In genomic region chr15:82274927-82275901, GRCm38 (mm10) we compare ENCODE assay signal across 8 mouse cellular contexts. TPM values are rescaled to one million over a fixed set of nuclear protein-coding genes. Genes with fewer than 3 reads are reported as not detected.
DNase-seq lines count a peak whose midpoint lies in the region; ATAC-seq and TF ChIP-seq lines count a peak whose summit lies in the region.

No protein-coding gene starts in this region.

- peaks cover 30% of the 10 kb centered on the region for H3K27me3 ChIP-seq in lung, postnatal 0 days (replicated peaks; ENCODE audit: insufficient read depth, low read length)
- no peaks in the 10 kb centered on the region; the same call in 1 of the 2 replicates for H3K27me3 ChIP-seq in forebrain, embryonic 15.5 days
- peaks cover 26% of the 10 kb centered on the region for H3K27me3 ChIP-seq in stomach, embryonic 16.5 days (ENCODE audit: control insufficient read depth, insufficient read depth, low read length)

- peak overlapping the region; percentile 81 for H3K4me2 ChIP-seq in lung, postnatal 0 days (replicated peaks; ENCODE audit: low read depth, low read length)
- peak overlapping the region; percentile 88 for H3K4me2 ChIP-seq in forebrain, embryonic 15.5 days (replicated peaks)
- peak overlapping the region; percentile 96 for H3K4me2 ChIP-seq in stomach, embryonic 16.5 days (ENCODE audit: low read depth, low read length)

- 0 out of 2 replicates have a peak, but pooled peaks have one; percentile 28 for ATAC-seq in lung, postnatal 0 days
- ATAC-seq in forebrain, embryonic 15.5 days (replicated peaks) = peak; percentile 74
- ATAC-seq in stomach, embryonic 16.5 days (ENCODE audit: insufficient read depth, low FRiP score) = peak; percentile 51; the same call in 1 of the 2 replicates
- ATAC-seq in erythroid progenitor cell, adult 5-6 weeks (replicated peaks; ENCODE audit: low FRiP score, poor library complexity, severe bottlenecking) = no peak

- H3K4me1 ChIP-seq in lung, postnatal 0 days (ENCODE audit: insufficient read depth, low read depth, low read length) = 0 out of 2 replicates have a peak, but pooled peaks cover 4% of the 10 kb centered on the region
- H3K4me1 ChIP-seq in forebrain, embryonic 15.5 days = peaks cover 49% of the 10 kb centered on the region
- H3K4me1 ChIP-seq in stomach, embryonic 16.5 days (ENCODE audit: control insufficient read depth, insufficient read depth, low read length) = peaks cover 11% of the 10 kb centered on the region; the same call in 1 of the 2 replicates

- no peak overlapping the region for H3K27ac ChIP-seq in lung, postnatal 0 days (ENCODE audit: low read length)
- peak overlapping the region; percentile 97 for H3K27ac ChIP-seq in forebrain, embryonic 15.5 days (replicated peaks)
- H3K27ac ChIP-seq in stomach, embryonic 16.5 days (ENCODE audit: low read length) = no peak overlapping the region

- WGBS in lung, postnatal 0 days = under 1% methylated on average over 64 of the region's 86 CpGs
- under 1% methylated on average over 86 of the region's 86 CpGs for WGBS in forebrain, embryonic 15.5 days
- under 1% methylated on average over 57 of the region's 86 CpGs for WGBS in stomach, embryonic 16.5 days

- no peak for TF ChIP-seq EP300 in lung, postnatal 0 days (IDR thresholded peaks at IDR 0.05)

- H3K9ac ChIP-seq in lung, postnatal 0 days (replicated peaks; ENCODE audit: low read depth) = no peak overlapping the region
- peak overlapping the region; percentile 98 for H3K9ac ChIP-seq in forebrain, embryonic 15.5 days (replicated peaks)
- peak overlapping the region; percentile 70 for H3K9ac ChIP-seq in stomach, embryonic 16.5 days (ENCODE audit: low read length)

- no peak for DNase-seq in lung, postnatal 0 days (ENCODE audit: low spot score)
- no peak for DNase-seq in lung, postnatal 10 days
- DNase-seq in cerebellum, adult 11-12 months = peak; percentile 85
- peak; percentile 80 to 83 for DNase-seq in layer of hippocampus, adult 18-20 months (ENCODE audit: low spot score in 2 of 2)
- DNase-seq in mesoderm, embryonic 11.5 days (ENCODE audit: low read depth, low spot score) = peak; percentile 77

- no peak for TF ChIP-seq CTCF in lung, postnatal 0 days (IDR thresholded peaks at IDR 0.05)

- peak overlapping the region; percentile 44 for H3K4me3 ChIP-seq in lung, postnatal 0 days (ENCODE audit: low read depth, low read length)
- peak overlapping the region; percentile 95 for H3K4me3 ChIP-seq in forebrain, embryonic 15.5 days
- peak overlapping the region; percentile 57 for H3K4me3 ChIP-seq in stomach, embryonic 16.5 days (replicated peaks; ENCODE audit: low read length)

- no peaks in the 10 kb centered on the region for H3K36me3 ChIP-seq in lung, postnatal 0 days (ENCODE audit: insufficient read depth, low read length)
- H3K36me3 ChIP-seq in forebrain, embryonic 15.5 days = peaks cover 16% of the 10 kb centered on the region
- no peaks in the 10 kb centered on the region for H3K36me3 ChIP-seq in stomach, embryonic 16.5 days (ENCODE audit: control insufficient read depth, insufficient read depth, low read length)

- no peaks in the 10 kb centered on the region for H3K9me3 ChIP-seq in lung, postnatal 0 days (ENCODE audit: low read length)
- H3K9me3 ChIP-seq in forebrain, embryonic 15.5 days = no peaks in the 10 kb centered on the region
- no peaks in the 10 kb centered on the region for H3K9me3 ChIP-seq in stomach, embryonic 16.5 days (replicated peaks; ENCODE audit: control insufficient read depth, low read length)

RNA-seq across cellular contexts. Expression of gene Sept3, which starts 0.5 kb away (rescaled TPM):
- 0.11 and 0.26 TPM in 2 replicates for polyA plus RNA-seq in lung, postnatal 0 days (2015; fragmentation: Nextera tagmentation; extraction: Ambion mirVana)
- 450 and 460 TPM in 2 replicates for polyA plus RNA-seq in forebrain, embryonic 15.5 days (2015; fragmentation: Nextera tagmentation; extraction: Ambion mirVana)
- total RNA-seq in layer of hippocampus, adult 18-20 months (2021) = 100 to 1,000 TPM; 609 to 650 TPM
- 6.1 and 6.8 TPM in 2 replicates for polyA plus RNA-seq in stomach, embryonic 16.5 days (2015; fragmentation: Nextera tagmentation; extraction: Ambion mirVana)
- total RNA-seq in erythroid progenitor cell, adult 5-6 weeks (2015; ENCODE audit: low replicate concordance) = not detected in 2 replicates
- not detected in 2 replicates for total RNA-seq in erythroid progenitor cell, adult 5-6 weeks (2017; ENCODE audit: low replicate concordance)

RNA-seq across cellular contexts. Expression of gene 1500009C09Rik, which starts 23.0 kb away (rescaled TPM):
- polyA plus RNA-seq in lung, postnatal 0 days (2015; fragmentation: Nextera tagmentation; extraction: Ambion mirVana) = not detected in 2 replicates
- 13.5 and 14.7 TPM in 2 replicates for polyA plus RNA-seq in forebrain, embryonic 15.5 days (2015; fragmentation: Nextera tagmentation; extraction: Ambion mirVana)
- 100 to 1,000 TPM; 100 to 113 TPM for total RNA-seq in layer of hippocampus, adult 18-20 months (2021)
- polyA plus RNA-seq in stomach, embryonic 16.5 days (2015; fragmentation: Nextera tagmentation; extraction: Ambion mirVana) = not detected in 2 replicates
- total RNA-seq in erythroid progenitor cell, adult 5-6 weeks (2015; ENCODE audit: low replicate concordance) = not detected in 2 replicates
- not detected in 2 replicates for total RNA-seq in erythroid progenitor cell, adult 5-6 weeks (2017; ENCODE audit: low replicate concordance)

RNA-seq across cellular contexts. Expression of gene Wbp2nl, which starts 23.5 kb away (rescaled TPM):
- 0.19 TPM in 1 of 2 replicates, not detected in the other for polyA plus RNA-seq in lung, postnatal 0 days (2015; fragmentation: Nextera tagmentation; extraction: Ambion mirVana)
- polyA plus RNA-seq in forebrain, embryonic 15.5 days (2015; fragmentation: Nextera tagmentation; extraction: Ambion mirVana) = 0.15 TPM in 1 of 2 replicates, not detected in the other
- not detected for total RNA-seq in layer of hippocampus, adult 18-20 months (2021)
- 0.09 and 0.26 TPM in 2 replicates for polyA plus RNA-seq in stomach, embryonic 16.5 days (2015; fragmentation: Nextera tagmentation; extraction: Ambion mirVana)
- total RNA-seq in erythroid progenitor cell, adult 5-6 weeks (2015; ENCODE audit: low replicate concordance) = not detected in 2 replicates
- not detected in 2 replicates for total RNA-seq in erythroid progenitor cell, adult 5-6 weeks (2017; ENCODE audit: low replicate concordance)

RNA-seq across cellular contexts. Expression of gene Cenpm, which starts 30.7 kb away (rescaled TPM):
- 3.9 and 4.3 TPM in 2 replicates for polyA plus RNA-seq in lung, postnatal 0 days (2015; fragmentation: Nextera tagmentation; extraction: Ambion mirVana)
- polyA plus RNA-seq in forebrain, embryonic 15.5 days (2015; fragmentation: Nextera tagmentation; extraction: Ambion mirVana) = 38.9 and 45.6 TPM in 2 replicates
- 1 to 10 TPM; 2.5 to 3.1 TPM for total RNA-seq in layer of hippocampus, adult 18-20 months (2021)
- polyA plus RNA-seq in stomach, embryonic 16.5 days (2015; fragmentation: Nextera tagmentation; extraction: Ambion mirVana) = 44.4 and 51.6 TPM in 2 replicates
- 50.7 and 56.2 TPM in 2 replicates for total RNA-seq in erythroid progenitor cell, adult 5-6 weeks (2015; ENCODE audit: low replicate concordance)
- 11.6 and 36.7 TPM in 2 replicates for total RNA-seq in erythroid progenitor cell, adult 5-6 weeks (2017; ENCODE audit: low replicate concordance)

RNA-seq across cellular contexts. Expression of gene Tnfrsf13c, which starts 51.0 kb away (rescaled TPM):
- 0.07 and 0.49 TPM in 2 replicates for polyA plus RNA-seq in lung, postnatal 0 days (2015; fragmentation: Nextera tagmentation; extraction: Ambion mirVana)
- polyA plus RNA-seq in forebrain, embryonic 15.5 days (2015; fragmentation: Nextera tagmentation; extraction: Ambion mirVana) = 0.11 and 0.37 TPM in 2 replicates
- under 1 TPM; 0.47 to 0.76 TPM for total RNA-seq in layer of hippocampus, adult 18-20 months (2021)
- polyA plus RNA-seq in stomach, embryonic 16.5 days (2015; fragmentation: Nextera tagmentation; extraction: Ambion mirVana) = 0.10 TPM in 1 of 2 replicates, not detected in the other
- total RNA-seq in erythroid progenitor cell, adult 5-6 weeks (2015; ENCODE audit: low replicate concordance) = 13.4 and 15.5 TPM in 2 replicates
- total RNA-seq in erythroid progenitor cell, adult 5-6 weeks (2017; ENCODE audit: low replicate concordance) = 6.7 and 11.9 TPM in 2 replicates

Comparison
In these comparisons a context has a peak if more than half of its experiments do, and no peak if none do; other contexts are left out.
1. DNase-seq: peak in cerebellum, adult 11-12 months (single experiment), layer of hippocampus, adult 18-20 months (2 of 2) and mesoderm, embryonic 11.5 days (single experiment); none in lung, postnatal 0 days (single experiment) and lung, postnatal 10 days (single experiment).
2. H3K4me3 ChIP-seq: peak in every context shown above with its lines; median percentile 95 in forebrain, embryonic 15.5 days; 57 in stomach, embryonic 16.5 days; 44 in lung, postnatal 0 days.
3. RNA of gene Sept3, which starts 0.5 kb away (polyA plus RNA-seq): 450 to 460 TPM in forebrain, embryonic 15.5 days; 6.1 to 6.8 TPM in stomach, embryonic 16.5 days and 0.11 to 0.26 TPM in lung, postnatal 0 days; every median in the first group is over 10 times any median in the second.
4. RNA of gene 1500009C09Rik, which starts 23.0 kb away (polyA plus RNA-seq): 13.5 to 14.7 TPM in forebrain, embryonic 15.5 days; not detected in stomach, embryonic 16.5 days and not detected in lung, postnatal 0 days; every median in the first group is over 10 times any median in the second.
5. Peak in every context shown above with its lines, with median percentiles within 50 percentile points of each other: H3K4me2 ChIP-seq.